Mouse (Mus musculus) Patski (cell line): ENCODE data around the gene Dll3. TPM values are rescaled to one million over a fixed set of nuclear protein-coding genes. Genes with fewer than 3 reads are reported as not detected.

Source experiments
- ATAC-seq: fragments of 100-300 bp; one replicate; pipeline ENCODE4 v1.8.0; 2021
- CTCF ChIA-PET: fragments of 350-600 bp; sonication (Branson Sonifier 250); formaldehyde crosslinking; loops from one replicate; lab custom pipeline; 2022; ENCODE audit warnings: inconsistent platforms; lab: Charles Lee
- POLR2A ChIA-PET: fragments of 350-600 bp; sonication (Branson Sonifier 250); formaldehyde crosslinking; loops from one replicate; lab custom pipeline; 2022; ENCODE audit warnings: antibody characterized with exemption, inconsistent platforms; lab: Charles Lee
- DNase-seq: peaks from one replicate; pipeline ENCODE4 v3.0.0-alpha.2; 2011; ENCODE audit warnings: low read depth, low spot score
- H3K27me3 ChIP-seq: fragments of 371-371 bp; one replicate; pipeline ENCODE4 v1.5.1; 2021
- CTCF ChIP-seq: fragments of 100-300 bp; IDR thresholded peaks from one replicate; pipeline ENCODE4 v1.5.1; 2021
- in situ Hi-C: fragments of 300-500 bp; cut with MboI; formaldehyde crosslinking; loops from 3 replicates; pipeline ENCODE4 v1.11.1; 2018; ENCODE audit warnings: low pct_unique_long_range_greater_than_20kb, mixed read lengths
- polyA plus RNA-seq: library from polyadenylated mRNA; unstranded; gene quantifications from one replicate; pipeline ENCODE4 v1.2.3, GENCODE M21; 2021

Dll3 gene
- polyA plus RNA-seq, 1 experiment from 2014 or later: 0.35 TPM

GRCm38 (mm10) chr7:28309737-28310136 lies 7.7 kb upstream of the Dll3 start:
- DNase-seq (no peak), ATAC-seq (no peak)
- no peak for TF ChIP-seq CTCF
- in situ Hi-C loops: no loop called here
- POLR2A ChIA-PET: no interaction called here
- H3K27me3 ChIP-seq: no peaks in the 10 kb centered on the region
- CTCF ChIA-PET: interaction anchor here (1.4 kb wide), 1 partner anchor 8 kb away, joined by 5 read pairs; the partner anchor contains the start of gene Dll3

- in situ Hi-C loops: no loop called here
- CTCF ChIA-PET: no interaction called here
- POLR2A ChIA-PET: no interaction called here
These were observed 4.2 kb upstream of the Dll3 start for GRCm38 (mm10) chr7:28306216-28306615.

GRCm38 (mm10) chr7:28305641-28306040 lies 3.6 kb upstream of the Dll3 start:
- H3K27me3 ChIP-seq: no peaks in the 10 kb centered on the region
- DNase-seq (no peak), ATAC-seq (no peak)
- in situ Hi-C loops: no loop called here
- ChIA-PET POLR2A (no interaction called here), CTCF (no interaction called here)
- TF ChIP-seq CTCF: no peak

More at GRCm38 (mm10) chr7:28306216-28306615, 4.2 kb upstream of the Dll3 start:
- H3K27me3 ChIP-seq: no peaks in the 10 kb centered on the region
- ATAC-seq (no peak), DNase-seq (no peak)
- TF ChIP-seq CTCF: no peak

GRCm38 (mm10) chr7:28298837-28299625 lies 3.0 kb downstream of the Dll3 start:
- ChIA-PET CTCF (interaction anchor here (1.0 to 2.4 kb wide), 5 partner anchors 11 to 151 kb away, joined by 3 to 10 read pairs (median 4); partner anchors contain the start of gene Supt5), POLR2A (no interaction called here)
- DNase-seq: no peak
- in situ Hi-C loops: no loop called here
- no peaks in the 10 kb centered on the region for H3K27me3 ChIP-seq
- TF ChIP-seq CTCF: peak; percentile 77
- peak; percentile 47 for ATAC-seq

- no peak for TF ChIP-seq CTCF
- H3K27me3 ChIP-seq: peaks cover 17% of the 10 kb centered on the region
- DNase-seq: no peak
- POLR2A ChIA-PET: no interaction called here
- CTCF ChIA-PET: no interaction called here
- peak; percentile 53 for ATAC-seq
- in situ Hi-C loops: no loop called here
These were observed 7.6 kb downstream of the Dll3 start for GRCm38 (mm10) chr7:28294481-28294880.

- DNase-seq: no peak
- peaks cover 42% of the 10 kb centered on the region for H3K27me3 ChIP-seq
- ChIA-PET POLR2A (interaction anchor here (0.6 kb wide), 1 partner anchor 13 kb away, joined by 8 read pairs; no protein-coding TSS in a partner anchor), CTCF (interaction anchor here (1.3 kb wide), 2 partner anchors 14 kb away, joined by 3 read pairs; partner anchors contain the start of gene Eid2b)
- ATAC-seq: no peak
- TF ChIP-seq CTCF: no peak
- in situ Hi-C loops: no loop called here
These were observed 11.1 kb downstream of the Dll3 start, which contains the start of gene Selenov for GRCm38 (mm10) chr7:28290638-28291590. Selenov (minus strand) TSS chr7:28291186.

- in situ Hi-C loops: no loop called here
- POLR2A ChIA-PET: no interaction called here
- peaks cover 42% of the 10 kb centered on the region for H3K27me3 ChIP-seq
- CTCF ChIA-PET: interaction anchor here (1.3 kb wide), 1 partner anchor 14 kb away, joined by 3 read pairs; no protein-coding TSS in a partner anchor
- no peak for TF ChIP-seq CTCF
- ATAC-seq: no peak
- DNase-seq: no peak
These were observed 11.9 kb downstream of the Dll3 start for GRCm38 (mm10) chr7:28290165-28290564.

GRCm38 (mm10) chr7:28280630-28281029 lies 21.4 kb downstream of the Dll3 start:
- POLR2A ChIA-PET: no interaction called here
- DNase-seq: peak; percentile 22
- CTCF ChIA-PET: interaction anchor here (0.7 to 1.1 kb wide), 2 partner anchors 13 to 64 kb away, joined by 3 read pairs; no protein-coding TSS in a partner anchor

GRCm38 (mm10) chr7:28278279-28278652 lies 23.8 kb downstream of the Dll3 start:
- H3K27me3 ChIP-seq: no peaks in the 10 kb centered on the region
- ChIA-PET POLR2A (interaction anchor here (0.6 kb wide), 1 partner anchor 13 kb away, joined by 8 read pairs; no protein-coding TSS in a partner anchor), CTCF (no interaction called here)
- DNase-seq: no peak
- TF ChIP-seq CTCF: no peak
- ATAC-seq: no peak
- in situ Hi-C loops: no loop called here

More at GRCm38 (mm10) chr7:28280630-28281029, 21.4 kb downstream of the Dll3 start:
- TF ChIP-seq CTCF: no peak
- ATAC-seq: peak; percentile 57
- no peaks in the 10 kb centered on the region for H3K27me3 ChIP-seq
- in situ Hi-C loops: no loop called here
